Mouse (Mus musculus) embryonic facial prominence, embryonic 15.5 days (tissue): Measurements from ENCODE around the gene Nav3. TPM values are rescaled to one million over a fixed set of nuclear protein-coding genes. Genes with fewer than 3 reads are reported as not detected.

Source experiments
- ATAC-seq: fragments of 200-750 bp; cut with Nextera tagmentation; 2 replicates; pipeline ENCODE4 v1.8.0; 2017; ENCODE audit warnings: low read depth, moderate TSS enrichment; ENCODE audit not compliant: insufficient number of reproducible peaks, low FRiP score, low TSS enrichment
- H3K27ac ChIP-seq: fragments of 300-500 bp; sonication (generic); replicated peaks from 2 replicates; pipeline ENCODE4 v1.5.1; 2015; ENCODE audit warnings: mild to moderate bottlenecking, inconsistent platforms
- H3K27me3 ChIP-seq: fragments of 300-500 bp; sonication (generic); 2 replicates; pipeline ENCODE4 v1.6.1; 2015; ENCODE audit warnings: inconsistent platforms
- H3K36me3 ChIP-seq: fragments of 300-500 bp; sonication (generic); 2 replicates; pipeline ENCODE4 v1.6.1; 2015; ENCODE audit warnings: mild to moderate bottlenecking, inconsistent platforms
- H3K4me1 ChIP-seq: fragments of 300-500 bp; sonication (generic); 2 replicates; pipeline ENCODE4 v1.6.1; 2015; ENCODE audit warnings: inconsistent platforms
- H3K4me2 ChIP-seq: fragments of 300-500 bp; sonication (generic); replicated peaks from 2 replicates; pipeline ENCODE4 v1.6.1; 2015; ENCODE audit warnings: mild to moderate bottlenecking, inconsistent platforms
- H3K4me3 ChIP-seq: fragments of 300-500 bp; sonication (generic); replicated peaks from 2 replicates; pipeline ENCODE4 v1.5.1; 2015; ENCODE audit warnings: mild to moderate bottlenecking, inconsistent platforms
- H3K9ac ChIP-seq: fragments of 300-500 bp; sonication (generic); 2 replicates; pipeline ENCODE4 v1.6.1; 2015; ENCODE audit warnings: inconsistent platforms
- H3K9me3 ChIP-seq: fragments of 300-500 bp; sonication (generic); replicated peaks from 2 replicates; pipeline ENCODE4 v1.6.1; 2016; ENCODE audit warnings: inconsistent platforms
- WGBS: fragments of 180-500 bp; shearing (Covaris S2); methylation state at CpG from one replicate; pipeline ENCODE4 v1.1.7; 2015; 5-methylcytosine and 5-hydroxymethylcytosine counted together
- polyA plus RNA-seq: library from polyadenylated mRNA; unstranded; fragments of >200 nt; fragmentation: Nextera tagmentation; extraction: Ambion mirVana; gene quantifications from 2 replicates; pipeline ENCODE4 v1.2.1, GENCODE M21; 2015

Gene Nav3
- polyA plus RNA-seq, 1 experiment from 2014 or later = 5.6 TPM

- H3K36me3 ChIP-seq = no peaks in the 10 kb centered on the region
- ATAC-seq = no peak
- no peaks in the 10 kb centered on the region for H3K27me3 ChIP-seq
- no peak overlapping the region for H3K27ac ChIP-seq
- no peak overlapping the region for H3K4me2 ChIP-seq
- no peaks in the 10 kb centered on the region for H3K9me3 ChIP-seq
- no peaks in the 10 kb centered on the region for H3K4me1 ChIP-seq
- H3K9ac ChIP-seq = no peak overlapping the region
- WGBS = 89% methylated on average over 10 of the region's 10 CpGs
- H3K4me3 ChIP-seq = no peak overlapping the region
Measured at GRCm38 (mm10) chr10:110290016-110290623, 165.9 kb downstream of the Nav3 start.

GRCm38 (mm10) chr10:110283879-110284278, 172.1 kb downstream of the Nav3 start:
- WGBS = 70% methylated on average over 3 of the region's 3 CpGs
- Histone ChIP-seq H3K36me3 (no peaks in the 10 kb centered on the region), H3K9ac (no peak overlapping the region), H3K27me3 (no peaks in the 10 kb centered on the region), H3K4me3 (no peak overlapping the region), H3K4me2 (no peak overlapping the region), H3K4me1 (no peaks in the 10 kb centered on the region), H3K9me3 (no peaks in the 10 kb centered on the region), H3K27ac (no peak overlapping the region)
- no peak for ATAC-seq

- Histone ChIP-seq H3K27ac (no peak overlapping the region), H3K9me3 (no peaks in the 10 kb centered on the region), H3K4me1 (no peaks in the 10 kb centered on the region), H3K4me3 (no peak overlapping the region), H3K4me2 (no peak overlapping the region), H3K36me3 (no peaks in the 10 kb centered on the region), H3K9ac (no peak overlapping the region), H3K27me3 (no peaks in the 10 kb centered on the region)
- no peak for ATAC-seq
- WGBS = 68% methylated on average over 2 of the region's 2 CpGs
Measured at GRCm38 (mm10) chr10:110272818-110273217, 183.2 kb downstream of the Nav3 start.

- Histone ChIP-seq H3K27me3 (no peaks in the 10 kb centered on the region), H3K27ac (no peak overlapping the region), H3K9ac (no peak overlapping the region), H3K36me3 (no peaks in the 10 kb centered on the region), H3K4me3 (no peak overlapping the region), H3K4me1 (no peaks in the 10 kb centered on the region), H3K9me3 (no peaks in the 10 kb centered on the region), H3K4me2 (no peak overlapping the region)
- no peak for ATAC-seq
- WGBS = 76% methylated on average over 1 of the region's 1 CpGs
Measured at GRCm38 (mm10) chr10:110270561-110270960, 185.4 kb downstream of the Nav3 start.

GRCm38 (mm10) chr10:110242128-110242561, 213.9 kb downstream of the Nav3 start:
- whole genome bisulfite sequencing = 77% methylated on average over 3 of the region's 3 CpGs
- no peak for ATAC-seq

GRCm38 (mm10) chr10:110240667-110241066, 215.3 kb downstream of the Nav3 start:
- Histone ChIP-seq H3K27me3 (no peaks in the 10 kb centered on the region), H3K4me2 (no peak overlapping the region), H3K4me3 (no peak overlapping the region), H3K4me1 (no peaks in the 10 kb centered on the region), H3K27ac (no peak overlapping the region), H3K36me3 (no peaks in the 10 kb centered on the region), H3K9ac (no peak overlapping the region), H3K9me3 (no peaks in the 10 kb centered on the region)
- ATAC-seq = no peak
- 51% methylated on average over 3 of the region's 3 CpGs for WGBS

More at GRCm38 (mm10) chr10:110242128-110242561, 213.9 kb downstream of the Nav3 start:
- H3K4me3 ChIP-seq = no peak overlapping the region
- no peak overlapping the region for H3K9ac ChIP-seq
- H3K27ac ChIP-seq = no peak overlapping the region
- no peak overlapping the region for H3K4me2 ChIP-seq
- no peaks in the 10 kb centered on the region for H3K9me3 ChIP-seq
- no peaks in the 10 kb centered on the region for H3K36me3 ChIP-seq
- H3K27me3 ChIP-seq = no peaks in the 10 kb centered on the region
- H3K4me1 ChIP-seq = no peaks in the 10 kb centered on the region

- Histone ChIP-seq H3K4me3 (no peak overlapping the region), H3K36me3 (no peaks in the 10 kb centered on the region), H3K27ac (no peak overlapping the region), H3K4me2 (no peak overlapping the region), H3K4me1 (no peaks in the 10 kb centered on the region), H3K27me3 (no peaks in the 10 kb centered on the region), H3K9me3 (no peaks in the 10 kb centered on the region), H3K9ac (no peak overlapping the region)
- no peak for ATAC-seq
- 38% methylated on average over 6 of the region's 6 CpGs for WGBS
Measured at GRCm38 (mm10) chr10:110233307-110233930, 222.6 kb downstream of the Nav3 start.

- Histone ChIP-seq H3K36me3 (no peaks in the 10 kb centered on the region), H3K4me1 (no peaks in the 10 kb centered on the region), H3K9ac (no peak overlapping the region), H3K27ac (no peak overlapping the region), H3K4me3 (no peak overlapping the region), H3K4me2 (no peak overlapping the region), H3K27me3 (no peaks in the 10 kb centered on the region), H3K9me3 (no peaks in the 10 kb centered on the region)
- ATAC-seq = no peak
- WGBS = 86% methylated on average over 5 of the region's 5 CpGs
Measured at GRCm38 (mm10) chr10:110206411-110206810, 249.6 kb downstream of the Nav3 start.

GRCm38 (mm10) chr10:110204121-110204697, 251.8 kb downstream of the Nav3 start:
- H3K4me2 ChIP-seq = no peak overlapping the region
- H3K9ac ChIP-seq = no peak overlapping the region
- 78% methylated on average over 5 of the region's 5 CpGs for WGBS
- no peak overlapping the region for H3K27ac ChIP-seq
- H3K27me3 ChIP-seq = no peaks in the 10 kb centered on the region
- H3K9me3 ChIP-seq = no peaks in the 10 kb centered on the region
- no peak overlapping the region for H3K4me3 ChIP-seq
- H3K4me1 ChIP-seq = no peaks in the 10 kb centered on the region
- ATAC-seq = no peak
- no peaks in the 10 kb centered on the region for H3K36me3 ChIP-seq

GRCm38 (mm10) chr10:110192881-110193280, 263.1 kb downstream of the Nav3 start:
- 43% methylated on average over 4 of the region's 4 CpGs for WGBS
- no peak overlapping the region for H3K4me2 ChIP-seq
- H3K4me1 ChIP-seq = 0 out of 2 replicates have a peak, but pooled peaks cover 5% of the 10 kb centered on the region
- no peak overlapping the region for H3K27ac ChIP-seq
- no peaks in the 10 kb centered on the region for H3K27me3 ChIP-seq
- H3K4me3 ChIP-seq = no peak overlapping the region
- ATAC-seq = no peak
- no peaks in the 10 kb centered on the region for H3K9me3 ChIP-seq
- no peak overlapping the region for H3K9ac ChIP-seq
- H3K36me3 ChIP-seq = no peaks in the 10 kb centered on the region

GRCm38 (mm10) chr10:110192026-110192805, 263.8 kb downstream of the Nav3 start:
- no peaks in the 10 kb centered on the region for H3K9me3 ChIP-seq
- no peaks in the 10 kb centered on the region for H3K36me3 ChIP-seq
- H3K27ac ChIP-seq = no peak overlapping the region
- 0 out of 2 replicates have a peak, but pooled peaks cover 5% of the 10 kb centered on the region for H3K4me1 ChIP-seq
- H3K27me3 ChIP-seq = no peaks in the 10 kb centered on the region
- ATAC-seq = no peak; the same call in 1 of the 2 replicates
- 47% methylated on average over 7 of the region's 7 CpGs for WGBS
- H3K4me2 ChIP-seq = no peak overlapping the region
- no peak overlapping the region for H3K9ac ChIP-seq
- no peak overlapping the region for H3K4me3 ChIP-seq
